Mouse (Mus musculus) stomach, embryonic 16.5 days (tissue): ENCODE results near the gene Tctex1d4. TPM values are rescaled to one million over a fixed set of nuclear protein-coding genes. Genes with fewer than 3 reads are reported as not detected.
A peak's percentile ranks its signal among the peaks of the same experiment; 100 is the strongest.

ENCODE experiments used
- ATAC-seq: fragments of 200-750 bp; cut with Nextera tagmentation; 2 replicates; pipeline ENCODE4 v1.8.0; 2017; ENCODE audit warnings: moderate number of reproducible peaks, moderate TSS enrichment; ENCODE audit not compliant: insufficient read depth, low FRiP score
- H3K27ac ChIP-seq: fragments of 300-500 bp; sonication (generic); 2 replicates; pipeline ENCODE4 v1.5.1; 2014; ENCODE audit warnings: low read length
- H3K27me3 ChIP-seq: fragments of 300-500 bp; sonication (generic); 2 replicates; pipeline ENCODE4 v1.6.1; 2014; ENCODE audit warnings: low read length, control low read depth, mixed read lengths; ENCODE audit not compliant: control insufficient read depth, insufficient read depth
- H3K36me3 ChIP-seq: fragments of 300-500 bp; sonication (generic); 2 replicates; pipeline ENCODE4 v1.6.1; 2014; ENCODE audit warnings: low read length; ENCODE audit not compliant: control insufficient read depth, insufficient read depth
- H3K4me1 ChIP-seq: fragments of 300-500 bp; sonication (generic); 2 replicates; pipeline ENCODE4 v1.6.1; 2014; ENCODE audit warnings: low read length, control low read depth, mixed read lengths; ENCODE audit not compliant: control insufficient read depth, insufficient read depth
- H3K4me2 ChIP-seq: fragments of 300-500 bp; sonication (generic); 2 replicates; pipeline ENCODE4 v1.6.1; 2014; ENCODE audit warnings: low read depth, low read length, mixed read lengths
- H3K4me3 ChIP-seq: fragments of 300-500 bp; sonication (generic); replicated peaks from 2 replicates; pipeline ENCODE4 v1.5.1; 2014; ENCODE audit warnings: mild to moderate bottlenecking, low read length
- H3K9ac ChIP-seq: fragments of 300-500 bp; sonication (generic); 2 replicates; pipeline ENCODE4 v1.6.1; 2014; ENCODE audit warnings: low read length
- H3K9me3 ChIP-seq: fragments of 300-500 bp; sonication (generic); replicated peaks from 2 replicates; pipeline ENCODE4 v1.6.1; 2016; ENCODE audit warnings: low read length, control low read depth; ENCODE audit not compliant: control insufficient read depth
- WGBS: fragments of 180-500 bp; shearing (Covaris S2); extraction: QIAGEN DNeasy Blood & Tissue Kit; methylation state at CpG from one replicate; pipeline ENCODE4 v1.1.7; 2014; 5-methylcytosine and 5-hydroxymethylcytosine counted together
- polyA plus RNA-seq: library from polyadenylated mRNA; unstranded; fragments of >200 nt; fragmentation: Nextera tagmentation; extraction: Ambion mirVana; gene quantifications from 2 replicates; pipeline ENCODE4 v1.2.1, GENCODE M21; 2015

The Tctex1d4 gene
- polyA plus RNA-seq, 1 experiment from 2014 or later: 0.22 TPM

- no peaks in the 10 kb centered on the region for H3K9me3 ChIP-seq
- H3K4me2 ChIP-seq: peak overlapping the region; percentile 93
- H3K27me3 ChIP-seq: 0 out of 2 replicates have a peak, but pooled peaks cover 4% of the 10 kb centered on the region
- peak overlapping the region; percentile 61 for H3K4me3 ChIP-seq
- no peak for ATAC-seq
- H3K4me1 ChIP-seq: peaks cover 13% of the 10 kb centered on the region
- no peak overlapping the region for H3K27ac ChIP-seq
- H3K9ac ChIP-seq: peak overlapping the region; percentile 91
- 25% methylated on average over 11 of the region's 11 CpGs for WGBS
- H3K36me3 ChIP-seq: peaks cover 7% of the 10 kb centered on the region; the same call in 1 of the 2 replicates
Measured at GRCm38 (mm10) chr4:117132794-117133143, 6.2 kb downstream of the Tctex1d4 start.

- Histone ChIP-seq H3K27ac (no peak overlapping the region), H3K36me3 (peaks cover 5% of the 10 kb centered on the region; the same call in 1 of the 2 replicates), H3K4me3 (peak overlapping the region; percentile 61), H3K4me2 (peak overlapping the region; percentile 93), H3K4me1 (peaks cover 13% of the 10 kb centered on the region), H3K9me3 (no peaks in the 10 kb centered on the region), H3K27me3 (0 out of 2 replicates have a peak, but pooled peaks cover 4% of the 10 kb centered on the region), H3K9ac (peak overlapping the region; percentile 91)
- peak; percentile 0; the same call in 1 of the 2 replicates for ATAC-seq
- WGBS: under 1% methylated on average over 42 of the region's 42 CpGs
Measured at GRCm38 (mm10) chr4:117133366-117133796, 6.8 kb downstream of the Tctex1d4 start.

GRCm38 (mm10) chr4:117133817-117134600, 7.4 kb downstream of the Tctex1d4 start, which contains the start of gene Plk3:
TSS of gene Plk3 (minus strand) at chr4:117133963.
- 0 out of 2 replicates have a peak, but pooled peaks cover 4% of the 10 kb centered on the region for H3K27me3 ChIP-seq
- peak within 1 kb of the TSS; percentile 61 for H3K4me3 ChIP-seq
- H3K27ac ChIP-seq: peak within 1 kb of the TSS; percentile 26; the same call in 1 of the 2 replicates
- H3K4me1 ChIP-seq: peaks cover 13% of the 10 kb centered on the region
- 2% methylated on average over 48 of the region's 48 CpGs for WGBS
- ATAC-seq: peak; percentile 91
- H3K36me3 ChIP-seq: no peaks in the 10 kb centered on the region
- no peaks in the 10 kb centered on the region for H3K9me3 ChIP-seq
- H3K4me2 ChIP-seq: peak within 1 kb of the TSS; percentile 93
- H3K9ac ChIP-seq: peak within 1 kb of the TSS; percentile 91

GRCm38 (mm10) chr4:117134601-117134995, 8.0 kb downstream of the Tctex1d4 start:
- Histone ChIP-seq H3K27me3 (0 out of 2 replicates have a peak, but pooled peaks cover 4% of the 10 kb centered on the region), H3K9me3 (no peaks in the 10 kb centered on the region), H3K4me1 (peaks cover 13% of the 10 kb centered on the region), H3K4me3 (no peak overlapping the region), H3K27ac (no peak overlapping the region), H3K9ac (peak overlapping the region; percentile 61), H3K36me3 (no peaks in the 10 kb centered on the region), H3K4me2 (no peak overlapping the region)
- no peak for ATAC-seq
- 26% methylated on average over 2 of the region's 2 CpGs for WGBS

- peak overlapping the region; percentile 85 for H3K27ac ChIP-seq
- H3K4me3 ChIP-seq: no peak overlapping the region
- H3K4me1 ChIP-seq: peaks cover 13% of the 10 kb centered on the region
- no peaks in the 10 kb centered on the region for H3K9me3 ChIP-seq
- 23% methylated on average over 8 of the region's 8 CpGs for WGBS
- 0 out of 2 replicates have a peak, but pooled peaks cover 4% of the 10 kb centered on the region for H3K27me3 ChIP-seq
- ATAC-seq: peak; percentile 69; the same call in 1 of the 2 replicates
- no peaks in the 10 kb centered on the region for H3K36me3 ChIP-seq
- no peak overlapping the region for H3K4me2 ChIP-seq
- no peak overlapping the region for H3K9ac ChIP-seq
Measured at GRCm38 (mm10) chr4:117136034-117136433, 9.4 kb downstream of the Tctex1d4 start.

- 62% methylated on average over 16 of the region's 17 CpGs for WGBS
- Histone ChIP-seq H3K4me3 (no peak overlapping the region), H3K9ac (no peak overlapping the region), H3K4me1 (peaks cover 6% of the 10 kb centered on the region; the same call in 1 of the 2 replicates), H3K36me3 (no peaks in the 10 kb centered on the region), H3K27ac (no peak overlapping the region), H3K4me2 (no peak overlapping the region), H3K9me3 (no peaks in the 10 kb centered on the region), H3K27me3 (no peaks in the 10 kb centered on the region)
- no peak for ATAC-seq
Measured at GRCm38 (mm10) chr4:117138295-117139216, 12.0 kb downstream of the Tctex1d4 start.

- WGBS: 3% methylated on average over 2 of the region's 2 CpGs
- no peak overlapping the region for H3K4me3 ChIP-seq
Measured at GRCm38 (mm10) chr4:117139217-117139612, 12.6 kb downstream of the Tctex1d4 start.

GRCm38 (mm10) chr4:117140613-117141012, 14.0 kb downstream of the Tctex1d4 start:
- Histone ChIP-seq H3K4me3 (no peak overlapping the region), H3K4me1 (no peaks in the 10 kb centered on the region), H3K36me3 (no peaks in the 10 kb centered on the region), H3K4me2 (no peak overlapping the region), H3K9me3 (no peaks in the 10 kb centered on the region), H3K27me3 (no peaks in the 10 kb centered on the region), H3K9ac (no peak overlapping the region), H3K27ac (no peak overlapping the region)
- no peak for ATAC-seq
- WGBS: 36% methylated on average over 4 of the region's 4 CpGs

More at GRCm38 (mm10) chr4:117139217-117139612, 12.6 kb downstream of the Tctex1d4 start:
- Histone ChIP-seq H3K9me3 (no peaks in the 10 kb centered on the region), H3K4me2 (no peak overlapping the region), H3K27ac (no peak overlapping the region), H3K27me3 (no peaks in the 10 kb centered on the region), H3K9ac (no peak overlapping the region), H3K4me1 (peaks cover 5% of the 10 kb centered on the region; the same call in 1 of the 2 replicates), H3K36me3 (no peaks in the 10 kb centered on the region)
- ATAC-seq: no peak
